ENCODE assay signal across 20 mouse cellular contexts in the genomic region with DNA sequence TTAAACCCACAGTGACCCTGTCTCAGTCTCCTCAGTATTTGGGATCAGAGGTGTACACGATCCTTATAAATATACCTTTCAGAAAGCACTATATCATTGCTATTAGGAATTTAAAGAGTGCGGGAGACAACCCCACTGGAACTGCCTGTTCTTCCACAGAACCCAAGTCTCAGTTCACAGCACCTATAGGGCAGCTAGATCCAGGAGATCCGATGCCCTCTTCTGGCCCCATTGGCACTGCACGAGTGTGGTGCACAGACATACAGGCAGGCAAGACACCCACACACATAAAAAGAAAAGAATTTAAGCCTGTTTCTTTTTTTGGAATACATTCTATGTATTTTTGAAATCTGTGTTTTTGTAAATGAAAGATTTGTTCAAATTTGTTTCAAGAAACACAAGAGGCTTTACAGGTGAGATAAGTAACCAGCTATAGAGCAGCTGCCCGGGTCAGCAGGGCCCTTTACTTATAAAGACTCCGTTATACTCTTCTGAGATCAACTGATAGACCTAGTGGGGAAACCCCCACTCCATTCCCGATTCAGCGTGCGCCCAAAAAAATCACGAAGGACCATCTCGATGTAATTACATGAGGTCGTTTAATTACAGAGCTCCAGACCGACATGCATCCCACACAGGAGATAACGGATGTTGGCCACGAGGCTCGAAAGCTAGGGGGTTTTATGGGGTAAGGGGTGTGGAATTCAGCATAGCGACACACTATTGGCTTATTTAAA. TPM values are rescaled to one million over a fixed set of nuclear protein-coding genes. Genes with fewer than 3 reads are reported as not detected.
DNase-seq lines count a peak whose midpoint lies in the region; ATAC-seq and TF ChIP-seq lines count a peak whose summit lies in the region.
"Had no signal": no experiment of that assay in that cellular context is flagged by ENCODE, and none has a peak within 500 bp of the region (broad histone marks: within the 10 kb centered on the region; RNA-seq: fewer than 3 reads in every experiment).

No protein-coding gene starts in this region.

- H3K27me3 ChIP-seq in liver, adult 2 months (ENCODE audit: control insufficient read depth, insufficient read depth, low read length) = no peaks in the 10 kb centered on the region
- H3K27me3 ChIP-seq in liver, embryonic 12.5 days (replicated peaks) = no peaks in the 10 kb centered on the region
- H3K27me3 ChIP-seq in midbrain, postnatal 0 days (ENCODE audit: insufficient read depth, low read length) = no peaks in the 10 kb centered on the region
- H3K27me3 ChIP-seq in midbrain, embryonic 13.5 days = no peaks in the 10 kb centered on the region
- H3K27me3 ChIP-seq: embryonic facial prominence, embryonic 15.5 days; hindbrain, embryonic 12.5 days; Patski had no signal

- H3K79me2 ChIP-seq in liver, adult 2 months (ENCODE audit: control insufficient read depth, insufficient read depth, low read length) = no peaks in the 10 kb centered on the region

- peaks cover 17% of the 10 kb centered on the region for H3K4me1 ChIP-seq in liver, adult 2 months (ENCODE audit: control insufficient read depth, insufficient read depth, low read length)
- peaks cover 29% of the 10 kb centered on the region for H3K4me1 ChIP-seq in liver, embryonic 12.5 days
- 0 out of 2 replicates have a peak, but pooled peaks cover 3% of the 10 kb centered on the region for H3K4me1 ChIP-seq in midbrain, postnatal 0 days (ENCODE audit: insufficient read depth, low read length)
- peaks cover 19% of the 10 kb centered on the region for H3K4me1 ChIP-seq in midbrain, embryonic 13.5 days (replicated peaks)

- H3K9me3 ChIP-seq in liver, embryonic 12.5 days (replicated peaks) = 0 out of 2 replicates have a peak, but pooled peaks cover 4% of the 10 kb centered on the region
- no peaks in the 10 kb centered on the region for H3K9me3 ChIP-seq in midbrain, postnatal 0 days (ENCODE audit: low read length)
- no peaks in the 10 kb centered on the region for H3K9me3 ChIP-seq in midbrain, embryonic 13.5 days
- H3K9me3 ChIP-seq: embryonic facial prominence, embryonic 15.5 days; forebrain, embryonic 10.5 days; hindbrain, embryonic 12.5 days had no signal

- H3K36me3 ChIP-seq in liver, adult 2 months (ENCODE audit: control insufficient read depth, insufficient read depth, low read length) = no peaks in the 10 kb centered on the region
- H3K36me3 ChIP-seq in liver, embryonic 12.5 days = peaks cover 21% of the 10 kb centered on the region
- H3K36me3 ChIP-seq in midbrain, postnatal 0 days (ENCODE audit: insufficient read depth, low read length) = peaks cover 15% of the 10 kb centered on the region
- peaks cover 20% of the 10 kb centered on the region for H3K36me3 ChIP-seq in midbrain, embryonic 13.5 days

- H3K4me2 ChIP-seq in liver, embryonic 12.5 days = no peak overlapping the region
- H3K4me2 ChIP-seq in midbrain, postnatal 0 days (ENCODE audit: low read depth, low read length, poor library complexity, severe bottlenecking) = no peak overlapping the region
- no peak overlapping the region for H3K4me2 ChIP-seq in midbrain, embryonic 13.5 days (replicated peaks)

- 83% methylated on average over 17 of the region's 17 CpGs for WGBS in liver, adult 2 months
- 71% methylated on average over 17 of the region's 17 CpGs for WGBS in liver, embryonic 12.5 days (ENCODE audit: insufficient replicate concordance)
- 90% methylated on average over 17 of the region's 17 CpGs for WGBS in midbrain, postnatal 0 days
- WGBS in midbrain, embryonic 13.5 days = 88% methylated on average over 17 of the region's 17 CpGs

- peak; percentile 18 for DNase-seq in cerebellum, adult 9-10 months
- no peak for DNase-seq in cerebellum, postnatal 14 days
- peak; percentile 50 for DNase-seq in liver, adult 2 months (ENCODE audit: extremely low read depth, low read depth, low spot score)
- no peak for DNase-seq in midbrain, postnatal 0 days (ENCODE audit: low spot score)
- no peak for DNase-seq in adrenal gland, postnatal 25 days
- DNase-seq: adrenal gland, postnatal 14 days; cerebellum, adult 18-20 months; cerebellum, postnatal 10 days; embryo, embryonic 11 days; gastrocnemius, adult 2 months; gastrocnemius, postnatal 25 days; heart, postnatal 10 days; heart, postnatal 4 days had no signal

- no peak for TF ChIP-seq POLR2A in liver, adult 2 months (IDR thresholded peaks at IDR 0.05; ENCODE audit: extremely low read depth, insufficient read depth, low read length)

- peak overlapping the region; percentile 78 for H3K27ac ChIP-seq in liver, adult 2 months (replicated peaks; ENCODE audit: insufficient read depth, low read depth, low read length)
- no peak overlapping the region for H3K27ac ChIP-seq in liver, embryonic 12.5 days
- no peak overlapping the region for H3K27ac ChIP-seq in midbrain, postnatal 0 days (ENCODE audit: low read depth, low read length)
- H3K27ac ChIP-seq in midbrain, embryonic 13.5 days = no peak overlapping the region
- H3K27ac ChIP-seq: embryonic facial prominence, embryonic 15.5 days; hindbrain, embryonic 12.5 days had no signal

- H3K4me3 ChIP-seq in liver, adult 2 months (ENCODE audit: insufficient read depth, low read depth, low read length) = no peak overlapping the region
- no peak overlapping the region for H3K4me3 ChIP-seq in liver, embryonic 12.5 days
- H3K4me3 ChIP-seq in midbrain, postnatal 0 days (ENCODE audit: low read depth, low read length) = no peak overlapping the region
- H3K4me3 ChIP-seq in midbrain, embryonic 13.5 days (replicated peaks) = no peak overlapping the region

- no peak overlapping the region for H3K9ac ChIP-seq in liver, adult 2 months (ENCODE audit: low read depth, low read length)
- H3K9ac ChIP-seq in liver, embryonic 12.5 days = no peak overlapping the region
- H3K9ac ChIP-seq in midbrain, postnatal 0 days (replicated peaks; ENCODE audit: low read length, poor library complexity, severe bottlenecking) = no peak overlapping the region
- no peak overlapping the region for H3K9ac ChIP-seq in midbrain, embryonic 13.5 days (replicated peaks)
- H3K9ac ChIP-seq: embryonic facial prominence, embryonic 15.5 days had no signal

- no peak for ATAC-seq in liver, embryonic 12.5 days
- ATAC-seq in midbrain, postnatal 0 days (ENCODE audit: low FRiP score) = no peak
- no peak for ATAC-seq in midbrain, embryonic 13.5 days
- ATAC-seq: activated CD4-positive, CD25-positive, alpha-beta regulatory T cell, adult 4 months; Patski had no signal

- TF ChIP-seq CTCF in liver, adult 2 months (IDR thresholded peaks at IDR 0.05; ENCODE audit: low read depth, low read length) = peak; percentile 52
- peak; percentile 31 for TF ChIP-seq CTCF in midbrain, postnatal 0 days (IDR thresholded peaks at IDR 0.05)

RNA-seq across cellular contexts. Expression of a gene that starts 50.7 kb away (rescaled TPM):
- total RNA-seq in liver, adult 2 months (2014; rRNA removed) = 3.0 and 5.2 TPM in 2 replicates
- polyA plus RNA-seq in liver, adult 2 months (2012; rRNA removed) = 8.8 and 11.9 TPM in 2 replicates
- 4.8 and 4.9 TPM in 2 replicates for polyA plus RNA-seq in liver, embryonic 12.5 days (2016; fragmentation: Nextera tagmentation; extraction: Ambion mirVana)
- 18.8 and 29.0 TPM in 2 replicates for total RNA-seq in midbrain, postnatal 0 days (2014; rRNA removed)
- 3.2 and 4.6 TPM in 2 replicates for polyA plus RNA-seq in midbrain, postnatal 0 days (2015; fragmentation: Nextera tagmentation; extraction: Ambion mirVana)
- polyA plus RNA-seq in midbrain, embryonic 13.5 days (2015; fragmentation: Nextera tagmentation; extraction: Ambion mirVana) = 11.0 and 11.4 TPM in 2 replicates
- total RNA-seq in adrenal gland, postnatal 25 days (2021) = 33.0 and 34.4 TPM in 2 replicates

RNA-seq across cellular contexts. Expression of a gene that starts 50.8 kb away (rescaled TPM):
- total RNA-seq in liver, adult 2 months (2014; rRNA removed) = 37.0 and 40.3 TPM in 2 replicates
- 25.5 and 31.3 TPM in 2 replicates for polyA plus RNA-seq in liver, adult 2 months (2012; rRNA removed)
- 105 and 109 TPM in 2 replicates for polyA plus RNA-seq in liver, embryonic 12.5 days (2016; fragmentation: Nextera tagmentation; extraction: Ambion mirVana)
- total RNA-seq in midbrain, postnatal 0 days (2014; rRNA removed) = 48.0 and 54.8 TPM in 2 replicates
- 90.1 and 95.7 TPM in 2 replicates for polyA plus RNA-seq in midbrain, postnatal 0 days (2015; fragmentation: Nextera tagmentation; extraction: Ambion mirVana)
- polyA plus RNA-seq in midbrain, embryonic 13.5 days (2015; fragmentation: Nextera tagmentation; extraction: Ambion mirVana) = 124 and 130 TPM in 2 replicates
- total RNA-seq in adrenal gland, postnatal 25 days (2021) = 67.9 and 85.3 TPM in 2 replicates

Comparison
In these comparisons a context has a peak if more than half of its experiments do, and no peak if none do; other contexts are left out.
1. DNase-seq: peak in cerebellum, adult 9-10 months (single experiment) and liver, adult 2 months (single experiment); none in cerebellum, postnatal 14 days (0 of 2), midbrain, postnatal 0 days (single experiment) and adrenal gland, postnatal 25 days (single experiment).